Mouse (Mus musculus) myocyte (in vitro differentiated cells): ENCODE measurements around the gene Rgma. TPM values are rescaled to one million over a fixed set of nuclear protein-coding genes. Genes with fewer than 3 reads are reported as not detected.

ENCODE experiments used
- H3K27me3 ChIP-seq: one replicate; pipeline ENCODE4 v1.6.1; 2011; ENCODE audit not compliant: control insufficient read depth, insufficient read depth, insufficient read length
- H3K36me3 ChIP-seq: one replicate; pipeline ENCODE4 v1.6.1; 2011; ENCODE audit not compliant: control insufficient read depth, insufficient read depth
- H3K4me2 ChIP-seq: one replicate; pipeline ENCODE4 v1.6.1; 2011; ENCODE audit warnings: low read depth, control low read depth
- H3K4me3 ChIP-seq: one replicate; pipeline ENCODE4 v1.5.1; 2011; ENCODE audit warnings: mild to moderate bottlenecking, control low read depth, moderate library complexity
- H3K79me2 ChIP-seq: one replicate; pipeline ENCODE4 v1.6.1; 2011; ENCODE audit not compliant: control insufficient read depth, insufficient read depth
- H3ac ChIP-seq: one replicate; pipeline ENCODE4 v1.6.1; 2011; ENCODE audit not compliant: control insufficient read depth, insufficient read length
- CEBPB ChIP-seq: IDR thresholded peaks from 2 replicates; pipeline ENCODE4 v1.6.1; 2011; ENCODE audit warnings: mild to moderate bottlenecking, moderate library complexity; ENCODE audit not compliant: poor library complexity, insufficient read depth, severe bottlenecking
- E2F4 ChIP-seq: IDR thresholded peaks from one replicate; pipeline ENCODE4 v1.6.1; 2011; ENCODE audit warnings: mild to moderate bottlenecking, control low read depth, moderate library complexity; ENCODE audit not compliant: insufficient read depth
- MAX ChIP-seq: IDR thresholded peaks from one replicate; pipeline ENCODE4 v1.6.1; 2011; ENCODE audit warnings: low read depth, mild to moderate bottlenecking, control low read depth
- MYOD1 ChIP-seq, 3 experiments: IDR thresholded peaks; one replicate each; pipeline ENCODE4 v1.6.1; 2011; ENCODE audit warnings: control low read depth in 2 of 3, low read depth in 2 of 3, mild to moderate bottlenecking in 2 of 3, moderate library complexity in 1 of 3; ENCODE audit not compliant: insufficient read length in 2 of 3, control insufficient read depth in 1 of 3
- MYOG ChIP-seq, 3 experiments: IDR thresholded peaks; one replicate each; pipeline ENCODE4 v1.6.1; 2011; ENCODE audit warnings: control low read depth in 2 of 3, low read depth in 2 of 3, mild to moderate bottlenecking in 2 of 3; ENCODE audit not compliant: insufficient read length in 2 of 3, control insufficient read depth in 1 of 3, insufficient read depth in 1 of 3
- POLR2A ChIP-seq: IDR thresholded peaks from one replicate; pipeline ENCODE4 v1.6.1; 2011; ENCODE audit warnings: low read depth, mild to moderate bottlenecking, control low read depth, moderate library complexity; ENCODE audit not compliant: insufficient read length
- POLR2AphosphoS2 ChIP-seq: IDR thresholded peaks from one replicate; pipeline ENCODE4 v1.6.1; 2011; ENCODE audit warnings: low read depth, control low read depth; ENCODE audit not compliant: insufficient read length
- REST ChIP-seq: IDR thresholded peaks from one replicate; pipeline ENCODE4 v1.6.1; 2011; ENCODE audit warnings: mild to moderate bottlenecking, control low read depth, moderate library complexity; ENCODE audit not compliant: insufficient read depth, insufficient read length
- SRF ChIP-seq: IDR thresholded peaks from one replicate; pipeline ENCODE4 v1.6.1; 2011; ENCODE audit warnings: low read depth; ENCODE audit not compliant: control insufficient read depth, insufficient read length
- TCF12 ChIP-seq: IDR thresholded peaks from one replicate; pipeline ENCODE4 v1.6.1; 2011; ENCODE audit warnings: mild to moderate bottlenecking, control low read depth; ENCODE audit not compliant: poor library complexity, insufficient read depth, severe bottlenecking
- TCF3 ChIP-seq: IDR thresholded peaks from one replicate; pipeline ENCODE4 v1.6.1; 2011; ENCODE audit warnings: low read depth, control low read depth; ENCODE audit not compliant: insufficient read length
- USF1 ChIP-seq: IDR thresholded peaks from one replicate; pipeline ENCODE4 v1.6.1; 2011; ENCODE audit warnings: low read depth, mild to moderate bottlenecking, control low read depth, moderate library complexity
- polyA plus RNA-seq: library from polyadenylated mRNA; unstranded; fragments of >200 nt; fragmentation: generic; extraction: Trizol; gene quantifications from one replicate; pipeline ENCODE4 v1.2.1, GENCODE M21; 2012; ENCODE audit warnings: missing spikeins

Gene Rgma
- polyA plus RNA-seq, 1 experiment: 34.0 TPM

DNA sequence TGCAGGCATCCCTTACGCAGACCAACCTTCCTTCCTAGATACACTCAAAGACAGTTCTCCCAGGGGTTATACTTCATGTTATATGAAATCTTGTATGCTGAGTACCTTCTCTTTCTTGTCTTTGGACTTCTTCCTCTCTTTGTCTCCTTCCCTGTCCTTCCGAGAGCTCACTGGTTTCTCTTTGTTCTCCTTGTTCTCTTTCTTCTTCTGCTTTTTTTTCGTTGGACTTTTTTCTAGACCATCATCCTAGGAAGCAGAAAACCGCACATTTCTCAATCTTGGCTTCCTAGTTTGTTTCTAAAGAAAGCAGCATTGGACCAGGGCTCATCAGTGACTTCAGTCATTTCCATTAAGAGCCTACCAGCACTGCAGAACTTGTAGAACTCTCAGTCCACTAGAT is 76.3 kb downstream of the Rgma start:
- Histone ChIP-seq H3K36me3 (peaks cover 86% of the 10 kb centered on the region), H3K4me2 (no peak overlapping the region), H3K79me2 (no peaks in the 10 kb centered on the region), H3K27me3 (no peaks in the 10 kb centered on the region), H3K4me3 (no peak overlapping the region), H3ac (no peak overlapping the region)
- TF ChIP-seq POLR2AphosphoS2: no peak
- TF ChIP-seq REST: no peak
- no peak for TF ChIP-seq SRF
- no peak for TF ChIP-seq E2F4
- no peak for TF ChIP-seq CEBPB
- no peak for TF ChIP-seq MAX
- TF ChIP-seq MYOD1 (IDR thresholded peaks at IDR 0.05; ENCODE audit: control insufficient read depth in 1 of 3, insufficient read length in 2 of 3, low read depth in 2 of 3): no peak
- TF ChIP-seq TCF12: no peak
- no peak for TF ChIP-seq POLR2A
- no peak for TF ChIP-seq USF1
- no peak for TF ChIP-seq MYOG (IDR thresholded peaks at IDR 0.05; ENCODE audit: control insufficient read depth in 1 of 3, insufficient read depth in 1 of 3, insufficient read length in 2 of 3, low read depth in 2 of 3)
- TF ChIP-seq TCF3: no peak

DNA sequence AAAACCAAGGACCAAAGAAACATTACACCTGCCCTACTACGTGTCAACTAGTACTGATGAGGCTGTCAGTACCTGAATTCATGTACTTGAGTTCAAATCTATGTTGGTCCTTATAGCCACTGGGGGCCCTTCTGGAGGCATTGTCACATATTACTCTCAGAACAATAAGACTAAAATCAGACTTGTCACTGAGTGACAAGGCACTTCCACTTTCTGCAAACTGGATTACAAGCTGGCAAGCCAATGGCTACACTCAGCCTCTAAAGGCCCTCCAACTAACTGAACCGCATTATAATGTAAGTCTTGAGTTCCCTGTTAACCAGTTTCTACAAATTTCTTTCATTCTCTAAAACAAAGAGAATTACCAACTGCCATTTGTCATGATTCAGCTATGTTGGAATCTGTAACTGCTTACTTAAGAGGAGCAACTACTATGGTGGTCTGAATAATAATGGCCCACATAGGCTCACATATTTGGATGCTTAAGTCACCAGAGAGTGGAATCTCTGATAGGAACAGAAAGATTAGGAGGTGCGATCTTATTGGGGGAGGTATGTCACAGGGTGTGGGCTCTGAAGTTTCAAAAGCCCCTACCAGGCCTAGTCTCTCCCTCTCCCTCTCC is 77.0 kb downstream of the Rgma start:
- H3K4me3 ChIP-seq: no peak overlapping the region
- no peaks in the 10 kb centered on the region for H3K79me2 ChIP-seq
- TF ChIP-seq POLR2AphosphoS2 (no peak), USF1 (no peak), SRF (no peak), REST (no peak), MYOG (IDR thresholded peaks at IDR 0.05; ENCODE audit: control insufficient read depth in 1 of 3, insufficient read depth in 1 of 3, insufficient read length in 2 of 3, low read depth in 2 of 3) (no peak), E2F4 (no peak)
- H3K36me3 ChIP-seq: peaks cover 86% of the 10 kb centered on the region
- no peak overlapping the region for H3K4me2 ChIP-seq
- H3ac ChIP-seq: no peak overlapping the region
- H3K27me3 ChIP-seq: no peaks in the 10 kb centered on the region

DNA sequence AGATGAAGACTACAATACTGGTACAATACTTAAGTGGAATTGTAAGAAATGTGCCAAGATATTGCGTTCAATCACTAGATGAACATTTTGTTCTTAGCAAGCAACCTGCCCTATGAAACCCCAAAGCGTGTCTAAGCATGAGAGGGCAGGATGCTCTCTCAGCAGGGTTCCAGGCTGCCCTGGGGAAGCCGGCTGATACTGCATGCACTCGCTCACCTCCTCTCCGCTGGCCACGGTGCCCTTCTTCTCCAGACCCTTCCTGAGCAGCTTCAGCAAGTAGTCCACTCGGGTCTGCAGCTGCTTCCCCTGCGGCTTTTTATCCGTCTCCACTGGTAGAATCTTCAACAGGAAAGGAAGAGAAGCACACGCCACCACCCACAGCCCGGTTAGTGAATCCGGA is 78.8 kb downstream of the Rgma start:
- H3K4me3 ChIP-seq: no peak overlapping the region
- no peak overlapping the region for H3K4me2 ChIP-seq
- no peaks in the 10 kb centered on the region for H3K79me2 ChIP-seq
- H3K36me3 ChIP-seq: peaks cover 87% of the 10 kb centered on the region
- no peak overlapping the region for H3ac ChIP-seq
- no peak for TF ChIP-seq POLR2A
- TF ChIP-seq REST: no peak
- no peak for TF ChIP-seq MYOG (IDR thresholded peaks at IDR 0.05; ENCODE audit: control insufficient read depth in 1 of 3, insufficient read depth in 1 of 3, insufficient read length in 2 of 3, low read depth in 2 of 3)
- no peak for TF ChIP-seq E2F4
- no peak for TF ChIP-seq TCF12
- TF ChIP-seq POLR2AphosphoS2: no peak
- no peak for TF ChIP-seq USF1
- no peak for TF ChIP-seq CEBPB
- no peak for TF ChIP-seq TCF3
- TF ChIP-seq SRF: no peak
- no peak for TF ChIP-seq MYOD1 (IDR thresholded peaks at IDR 0.05; ENCODE audit: control insufficient read depth in 1 of 3, insufficient read length in 2 of 3, low read depth in 2 of 3)
- no peak for TF ChIP-seq MAX
- H3K27me3 ChIP-seq: no peaks in the 10 kb centered on the region

DNA sequence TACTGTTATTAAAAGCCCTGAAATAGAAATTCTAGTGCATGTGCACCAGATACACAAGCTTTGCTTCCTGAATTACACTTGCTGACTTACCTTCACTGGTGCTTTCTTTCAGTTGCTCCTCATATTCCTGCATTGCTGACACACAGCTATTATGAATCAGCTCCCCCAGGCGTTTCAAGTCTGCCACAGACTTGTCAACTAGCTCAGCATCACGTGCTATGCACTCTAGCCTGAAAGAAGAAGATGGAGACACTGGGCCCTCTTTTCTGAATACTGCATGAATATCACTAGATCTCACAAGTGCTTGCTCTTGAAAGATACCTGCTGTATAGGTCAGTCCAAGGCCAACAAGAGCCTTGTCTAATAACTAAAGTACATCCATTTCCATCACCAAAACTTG is 88.2 kb downstream of the Rgma start:
- Histone ChIP-seq H3ac (no peak overlapping the region), H3K4me3 (no peak overlapping the region), H3K4me2 (no peak overlapping the region), H3K36me3 (peaks cover 87% of the 10 kb centered on the region), H3K79me2 (peaks cover 8% of the 10 kb centered on the region), H3K27me3 (no peaks in the 10 kb centered on the region)
- TF ChIP-seq TCF12 (no peak), MAX (no peak), MYOD1 (IDR thresholded peaks at IDR 0.05; ENCODE audit: control insufficient read depth in 1 of 3, insufficient read length in 2 of 3, low read depth in 2 of 3) (no peak), POLR2A (no peak), USF1 (no peak), CEBPB (no peak), E2F4 (no peak), MYOG (IDR thresholded peaks at IDR 0.05; ENCODE audit: control insufficient read depth in 1 of 3, insufficient read depth in 1 of 3, insufficient read length in 2 of 3, low read depth in 2 of 3) (no peak), POLR2AphosphoS2 (no peak), REST (no peak), TCF3 (no peak), SRF (no peak)

DNA sequence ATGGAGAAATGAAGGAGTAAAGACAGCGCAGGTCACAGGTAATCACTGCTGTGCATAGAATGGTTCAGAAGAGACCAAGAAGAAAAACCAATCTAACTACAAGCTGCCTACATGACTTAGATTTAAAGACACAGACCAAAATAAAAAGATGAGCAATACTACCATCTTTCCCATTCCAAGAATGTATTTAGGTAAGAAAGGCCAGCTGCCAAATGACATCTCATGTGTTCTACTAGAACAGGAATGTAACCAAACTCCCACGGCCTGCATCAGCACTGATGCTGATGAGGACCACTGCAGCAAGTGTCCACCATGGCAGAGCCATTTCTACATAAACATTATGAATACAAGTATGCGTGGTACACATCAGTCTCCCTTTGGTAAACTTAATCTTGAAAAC is 92.4 kb downstream of the Rgma start:
- Histone ChIP-seq H3K4me2 (no peak overlapping the region), H3K36me3 (peaks cover 91% of the 10 kb centered on the region), H3K79me2 (peaks cover 8% of the 10 kb centered on the region), H3K27me3 (no peaks in the 10 kb centered on the region), H3ac (no peak overlapping the region), H3K4me3 (no peak overlapping the region)
- TF ChIP-seq MAX: no peak
- no peak for TF ChIP-seq E2F4
- TF ChIP-seq TCF3: no peak
- TF ChIP-seq POLR2A: no peak
- no peak for TF ChIP-seq CEBPB
- TF ChIP-seq MYOD1 (IDR thresholded peaks at IDR 0.05; ENCODE audit: control insufficient read depth in 1 of 3, insufficient read length in 2 of 3, low read depth in 2 of 3): no peak
- TF ChIP-seq POLR2AphosphoS2: no peak
- no peak for TF ChIP-seq TCF12
- no peak for TF ChIP-seq REST
- no peak for TF ChIP-seq MYOG (IDR thresholded peaks at IDR 0.05; ENCODE audit: control insufficient read depth in 1 of 3, insufficient read depth in 1 of 3, insufficient read length in 2 of 3, low read depth in 2 of 3)
- TF ChIP-seq USF1: no peak
- no peak for TF ChIP-seq SRF

Other genes with a start within 250 kb of the Rgma start
- gene Chd2, start 166.3 kb downstream of the Rgma start, polyA plus RNA-seq: 7.9 TPM